Mouse (Mus musculus): ENCODE measurements around the gene Umps. TPM values are rescaled to one million over a fixed set of nuclear protein-coding genes. Genes with fewer than 3 reads are reported as not detected.

Umps gene
- total RNA-seq, 2 experiments from 2014 or later, result 8.6 to 9.6 TPM

GRCm38 (mm10) chr16:33931682-33932081, 35.2 kb downstream of the Umps start:
- no peak for DNase-seq

GRCm38 (mm10) chr16:33930785-33931184, 36.1 kb downstream of the Umps start:
- DNase-seq, result peak; percentile 58 to 75

DNA sequence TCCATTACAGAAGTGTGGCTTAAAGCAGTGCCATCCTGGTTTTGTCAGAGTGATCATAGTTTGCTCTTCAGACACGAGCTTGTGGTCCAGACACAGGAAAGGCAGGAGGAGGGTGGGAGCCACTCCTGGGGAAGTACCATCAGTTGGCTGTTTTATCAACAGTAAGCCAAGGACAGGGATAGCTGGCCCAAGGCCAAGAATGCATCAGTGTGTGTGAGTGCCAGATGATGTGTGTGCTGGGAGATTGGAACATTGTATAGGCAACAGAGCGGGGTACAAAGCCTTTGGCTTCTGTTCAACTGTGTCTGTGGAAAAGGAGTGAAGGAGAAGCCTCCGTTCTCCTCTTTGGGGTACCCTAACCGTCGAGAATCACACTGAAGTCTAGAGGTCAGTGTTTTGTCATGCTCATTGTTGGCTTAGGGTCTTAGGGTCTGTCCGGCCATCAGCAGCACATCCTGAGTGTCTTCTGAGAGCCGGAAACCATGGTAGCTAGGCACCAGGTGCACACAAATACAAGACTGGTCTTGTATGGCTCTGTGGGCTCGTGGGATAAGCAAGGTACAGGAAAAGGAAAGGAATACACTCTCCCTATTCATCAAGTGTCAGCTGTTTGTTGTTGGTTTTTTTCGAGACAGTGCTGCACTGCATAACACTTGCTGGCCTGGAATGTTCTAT, 37.9 kb downstream of the Umps start:
- DNase-seq, result peak in 1 of 2 experiments; percentile 26

DNA sequence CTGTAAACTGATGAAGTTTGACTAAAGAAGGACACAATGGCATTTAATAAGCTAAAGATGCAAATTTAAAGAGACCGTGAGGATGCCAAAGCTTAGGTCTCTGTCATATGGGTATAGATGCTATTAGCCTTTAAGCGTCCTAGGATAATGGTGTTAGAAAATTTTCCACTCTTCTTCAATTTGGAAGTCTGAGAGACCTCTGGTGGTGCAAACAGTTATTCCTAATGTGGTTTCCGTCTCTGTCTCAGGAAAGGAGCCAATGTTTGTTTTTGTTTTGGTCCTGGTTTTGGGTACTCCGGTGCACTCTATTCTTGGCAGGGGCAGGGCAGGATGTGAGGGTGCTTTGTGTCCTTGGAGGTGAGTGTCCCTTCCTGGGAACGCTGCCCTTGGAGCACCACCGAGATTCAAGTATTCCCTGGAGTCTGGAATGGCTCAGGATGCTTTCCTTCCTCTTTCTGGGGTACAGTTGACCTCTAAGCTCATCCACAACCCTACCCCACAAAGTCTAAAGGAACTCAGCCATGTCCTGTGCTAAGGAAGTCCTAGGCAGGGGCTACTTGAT, 39.5 kb downstream of the Umps start:
- peak; percentile 54 to 63 for DNase-seq

- DNase-seq, result no peak
Measured at GRCm38 (mm10) chr16:33923758-33924157, 43.1 kb downstream of the Umps start.

- DNase-seq, result no peak
Measured at GRCm38 (mm10) chr16:33923001-33923316, 43.9 kb downstream of the Umps start.

DNA sequence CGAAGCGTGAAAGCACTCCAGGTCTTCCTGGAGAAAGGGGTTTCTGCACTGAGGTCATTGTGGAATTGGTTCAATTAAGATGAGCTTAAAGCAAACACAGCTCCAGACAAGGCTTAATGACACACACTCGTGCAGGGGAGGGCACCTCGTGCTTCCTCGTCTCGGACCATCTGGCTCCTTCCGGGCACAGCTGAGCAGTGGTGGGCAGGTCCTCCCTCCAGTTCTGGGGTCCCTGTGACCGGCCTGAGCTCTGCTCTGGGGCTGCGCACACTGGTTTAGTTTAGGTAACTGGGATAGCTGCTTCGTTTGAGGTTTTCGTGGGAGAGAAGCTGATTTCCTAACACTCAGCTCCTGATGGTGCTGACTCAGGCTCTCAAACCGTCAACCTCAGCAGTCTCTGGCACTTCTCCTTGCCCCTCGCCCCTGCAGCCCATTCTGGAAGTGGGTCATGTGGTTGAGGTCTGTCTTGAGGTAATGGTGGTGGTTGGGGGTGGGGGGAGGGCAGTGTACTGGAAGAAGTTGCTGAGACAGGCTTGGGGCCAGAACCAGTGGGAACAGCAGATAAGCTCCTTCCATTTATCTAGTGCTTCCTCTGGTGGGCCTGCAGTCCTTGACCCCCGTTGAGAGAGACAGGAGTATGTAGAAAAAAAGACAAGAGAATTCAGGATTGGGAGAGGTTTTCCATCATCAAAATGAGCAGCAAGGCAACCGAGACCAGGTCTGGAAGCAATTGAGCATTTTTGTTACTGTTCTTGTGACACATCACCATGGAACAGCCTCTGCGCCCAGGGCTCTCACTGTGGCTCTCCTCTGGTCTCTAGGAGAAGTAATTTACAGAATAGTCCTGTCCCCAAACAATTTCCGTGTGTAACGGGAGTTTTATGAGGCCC, 44.5 kb downstream of the Umps start:
- peak in 1 of 2 experiments; percentile 63 for DNase-seq

GRCm38 (mm10) chr16:33921514-33921913, 45.3 kb downstream of the Umps start:
- no peak for DNase-seq

- DNase-seq, result no peak
Measured at GRCm38 (mm10) chr16:33917926-33918325, 48.9 kb downstream of the Umps start.

- peak; percentile 59 for DNase-seq
Measured at GRCm38 (mm10) chr16:33917390-33917789, 49.4 kb downstream of the Umps start.

- peak; percentile 84 to 91 for DNase-seq
Measured at GRCm38 (mm10) chr16:33916473-33917251, 50.2 kb downstream of the Umps start.

GRCm38 (mm10) chr16:33914997-33915396, 51.8 kb downstream of the Umps start:
- no peak for DNase-seq

GRCm38 (mm10) chr16:33908239-33908638, 58.6 kb downstream of the Umps start:
- DNase-seq, result no peak

Other genes starting within 250 kb of the Umps start
- gene Muc13, start 173.0 kb downstream of the Umps start, total RNA-seq (2021), result not detected
- gene Itgb5, start 137.4 kb downstream of the Umps start, total RNA-seq (2021), result 10 to 100 TPM; 91.3 to 97.2 TPM